ENCODE assay signal across 24 mouse cellular contexts in genomic region chr5:17648865-17649542, GRCm38 (mm10).
DNase-seq lines count a peak whose midpoint lies in the region; ATAC-seq lines count a peak whose summit lies in the region.
"Had no signal": no experiment of that assay in that cellular context is flagged by ENCODE, and none has a peak within 500 bp of the region (broad histone marks: within the 10 kb centered on the region; RNA-seq: fewer than 3 reads in every experiment).

No protein-coding gene starts in this region.

- H3K4me3 ChIP-seq in hindbrain, embryonic 12.5 days: no peak overlapping the region
- no peak overlapping the region for H3K4me3 ChIP-seq in hindbrain, embryonic 10.5 days
- no peak overlapping the region for H3K4me3 ChIP-seq in midbrain, embryonic 16.5 days (ENCODE audit: low read depth, low read length)
- no peak overlapping the region for H3K4me3 ChIP-seq in midbrain, embryonic 14.5 days (replicated peaks; ENCODE audit: low read depth, low read length)
- no peak overlapping the region for H3K4me3 ChIP-seq in intestine, embryonic 15.5 days (replicated peaks)
- H3K4me3 ChIP-seq in neural tube, embryonic 15.5 days (replicated peaks): no peak overlapping the region
- H3K4me3 ChIP-seq: forebrain, embryonic 10.5 days; liver, embryonic 13.5 days; midbrain, embryonic 12.5 days; stomach, embryonic 15.5 days had no signal

- no peaks in the 10 kb centered on the region for H3K36me3 ChIP-seq in hindbrain, embryonic 12.5 days
- no peaks in the 10 kb centered on the region for H3K36me3 ChIP-seq in hindbrain, embryonic 10.5 days
- H3K36me3 ChIP-seq in midbrain, embryonic 16.5 days (ENCODE audit: control insufficient read depth, insufficient read depth, low read length): no peaks in the 10 kb centered on the region
- no peaks in the 10 kb centered on the region for H3K36me3 ChIP-seq in midbrain, embryonic 14.5 days (ENCODE audit: control insufficient read depth, insufficient read depth, low read length)
- H3K36me3 ChIP-seq in intestine, embryonic 15.5 days: no peaks in the 10 kb centered on the region
- H3K36me3 ChIP-seq in neural tube, embryonic 15.5 days: no peaks in the 10 kb centered on the region
- H3K36me3 ChIP-seq: forebrain, embryonic 10.5 days; liver, embryonic 13.5 days; midbrain, embryonic 12.5 days; stomach, embryonic 15.5 days had no signal

- DNase-seq in hindbrain, embryonic 10.5 days (ENCODE audit: low spot score): no peak
- DNase-seq in midbrain, embryonic 14.5 days: no peak
- DNase-seq in thymus, postnatal 14 days: no peak
- no peak for DNase-seq in adrenal gland, postnatal 10 days
- DNase-seq: adrenal gland, postnatal 25 days; cerebellum, adult 9-11 months; forebrain, postnatal 0 days; gastrocnemius, postnatal 14 days; heart, adult 11 months; kidney, adult 2 months; kidney, postnatal 10 days; left cerebral cortex, postnatal 4 days; liver, embryonic 13.5 days; lung, adult 2 months; lung, postnatal 14 days; thymus, adult 2 months had no signal

- 0 out of 2 replicates have a peak, but pooled peaks have one; percentile 19 for ATAC-seq in hindbrain, embryonic 12.5 days (ENCODE audit: low FRiP score)
- ATAC-seq in midbrain, embryonic 16.5 days: peak; percentile 49
- no peak for ATAC-seq in midbrain, embryonic 14.5 days (ENCODE audit: low FRiP score, low TSS enrichment)
- ATAC-seq in intestine, embryonic 15.5 days: peak; percentile 94
- peak; percentile 84 for ATAC-seq in neural tube, embryonic 15.5 days (ENCODE audit: low FRiP score)
- ATAC-seq: forebrain, postnatal 0 days had no signal

- no peaks in the 10 kb centered on the region for H3K9me3 ChIP-seq in hindbrain, embryonic 12.5 days (replicated peaks)
- no peaks in the 10 kb centered on the region for H3K9me3 ChIP-seq in hindbrain, embryonic 10.5 days
- no peaks in the 10 kb centered on the region for H3K9me3 ChIP-seq in midbrain, embryonic 16.5 days (replicated peaks; ENCODE audit: control insufficient read depth, low read length, poor library complexity, severe bottlenecking)
- H3K9me3 ChIP-seq in midbrain, embryonic 14.5 days (ENCODE audit: control insufficient read depth, low read length): no peaks in the 10 kb centered on the region
- H3K9me3 ChIP-seq in intestine, embryonic 15.5 days: no peaks in the 10 kb centered on the region
- H3K9me3 ChIP-seq in neural tube, embryonic 15.5 days (replicated peaks): no peaks in the 10 kb centered on the region
- H3K9me3 ChIP-seq: forebrain, embryonic 10.5 days; liver, embryonic 13.5 days; midbrain, embryonic 12.5 days; stomach, embryonic 15.5 days had no signal

- H3K27me3 ChIP-seq in hindbrain, embryonic 12.5 days: no peaks in the 10 kb centered on the region
- H3K27me3 ChIP-seq in hindbrain, embryonic 10.5 days (ENCODE audit: insufficient read depth, poor library complexity, severe bottlenecking): no peaks in the 10 kb centered on the region
- no peaks in the 10 kb centered on the region for H3K27me3 ChIP-seq in midbrain, embryonic 16.5 days (ENCODE audit: control insufficient read depth, insufficient read depth, low read depth, low read length)
- H3K27me3 ChIP-seq in midbrain, embryonic 14.5 days (ENCODE audit: control insufficient read depth, insufficient read depth, low read length): no peaks in the 10 kb centered on the region
- H3K27me3 ChIP-seq in intestine, embryonic 15.5 days (replicated peaks): no peaks in the 10 kb centered on the region
- H3K27me3 ChIP-seq in neural tube, embryonic 15.5 days (replicated peaks): no peaks in the 10 kb centered on the region
- H3K27me3 ChIP-seq: liver, embryonic 13.5 days; midbrain, embryonic 12.5 days; stomach, embryonic 15.5 days had no signal

- no peak overlapping the region for H3K4me2 ChIP-seq in hindbrain, embryonic 12.5 days (replicated peaks)
- H3K4me2 ChIP-seq in midbrain, embryonic 16.5 days (ENCODE audit: low read length): no peak overlapping the region
- H3K4me2 ChIP-seq in midbrain, embryonic 14.5 days (ENCODE audit: low read length): no peak overlapping the region
- no peak overlapping the region for H3K4me2 ChIP-seq in intestine, embryonic 15.5 days (replicated peaks)
- no peak overlapping the region for H3K4me2 ChIP-seq in neural tube, embryonic 15.5 days
- H3K4me2 ChIP-seq: heart, embryonic 11.5 days; liver, embryonic 13.5 days; midbrain, embryonic 12.5 days; stomach, embryonic 15.5 days had no signal

- H3K4me1 ChIP-seq in hindbrain, embryonic 12.5 days: no peaks in the 10 kb centered on the region
- H3K4me1 ChIP-seq in hindbrain, embryonic 10.5 days (replicated peaks): no peaks in the 10 kb centered on the region
- no peaks in the 10 kb centered on the region for H3K4me1 ChIP-seq in midbrain, embryonic 16.5 days (ENCODE audit: control insufficient read depth, insufficient read depth, low read length)
- H3K4me1 ChIP-seq in midbrain, embryonic 14.5 days (ENCODE audit: control insufficient read depth, insufficient read depth, low read length): no peaks in the 10 kb centered on the region
- 0 out of 2 replicates have a peak, but pooled peaks cover 7% of the 10 kb centered on the region for H3K4me1 ChIP-seq in intestine, embryonic 15.5 days (replicated peaks)
- H3K4me1 ChIP-seq in neural tube, embryonic 15.5 days: peaks cover 5% of the 10 kb centered on the region; the same call in 1 of the 2 replicates
- H3K4me1 ChIP-seq: liver, embryonic 13.5 days; midbrain, embryonic 12.5 days had no signal

- H3K27ac ChIP-seq in hindbrain, embryonic 12.5 days: no peak overlapping the region
- H3K27ac ChIP-seq in hindbrain, embryonic 10.5 days: no peak overlapping the region
- H3K27ac ChIP-seq in midbrain, embryonic 16.5 days (ENCODE audit: low read length): no peak overlapping the region
- no peak overlapping the region for H3K27ac ChIP-seq in midbrain, embryonic 14.5 days (replicated peaks; ENCODE audit: low read depth, low read length)
- H3K27ac ChIP-seq in intestine, embryonic 15.5 days: peak overlapping the region; percentile 13; the same call in 1 of the 2 replicates
- H3K27ac ChIP-seq in neural tube, embryonic 15.5 days (replicated peaks): 0 out of 2 replicates have a peak overlapping the region, but pooled peaks have one; percentile 34
- H3K27ac ChIP-seq: forebrain, embryonic 10.5 days; liver, embryonic 13.5 days; midbrain, embryonic 12.5 days; stomach, embryonic 15.5 days had no signal

- H3K9ac ChIP-seq in hindbrain, embryonic 12.5 days: no peak overlapping the region
- H3K9ac ChIP-seq in midbrain, embryonic 16.5 days (ENCODE audit: low read depth, low read length): no peak overlapping the region
- no peak overlapping the region for H3K9ac ChIP-seq in midbrain, embryonic 14.5 days (replicated peaks; ENCODE audit: low read length)
- H3K9ac ChIP-seq in intestine, embryonic 15.5 days: no peak overlapping the region
- no peak overlapping the region for H3K9ac ChIP-seq in neural tube, embryonic 15.5 days (replicated peaks)
- H3K9ac ChIP-seq: forebrain, postnatal 0 days; liver, embryonic 13.5 days; midbrain, embryonic 12.5 days; stomach, embryonic 15.5 days had no signal

- 51% methylated on average over 1 of the region's 1 CpGs for WGBS in hindbrain, embryonic 12.5 days
- WGBS in hindbrain, embryonic 10.5 days: 74% methylated on average over 1 of the region's 1 CpGs
- 38% methylated on average over 1 of the region's 1 CpGs for WGBS in midbrain, embryonic 16.5 days
- 24% methylated on average over 1 of the region's 1 CpGs for WGBS in midbrain, embryonic 14.5 days
- WGBS in intestine, embryonic 15.5 days: 2% methylated on average over 1 of the region's 1 CpGs
- WGBS in neural tube, embryonic 15.5 days: 0% methylated on average over 1 of the region's 1 CpGs

Comparison
In these comparisons a context has a peak if more than half of its experiments do, and no peak if none do; other contexts are left out.
1. H3K27ac ChIP-seq: peak in intestine, embryonic 15.5 days (single experiment) and neural tube, embryonic 15.5 days (single experiment); none in hindbrain, embryonic 12.5 days (single experiment), hindbrain, embryonic 10.5 days (single experiment), midbrain, embryonic 16.5 days (single experiment) and midbrain, embryonic 14.5 days (single experiment).